Mouse (Mus musculus) naive thymus-derived CD4-positive, alpha-beta T cell, adult 2 months (primary cell): ENCODE results near the gene Cd300ld5.
"Not testable (repeated sequence)": the region's sequence is repeated elsewhere in the genome, so short reads cannot be mapped to it uniquely, and the experiment has no call there.

Source experiments
- DNase-seq: peaks from one replicate; pipeline ENCODE4 v3.0.0-alpha.2; 2011; ENCODE audit warnings: low read depth

Gene Cd300ld5

GRCm38 (mm10) chr11:115037669-115038068, at the start of gene Cd300ld5:
Cd300ld5 (minus strand) TSS chr11:115037769.
- DNase-seq, result not testable (repeated sequence)

GRCm38 (mm10) chr11:115086213-115086612, 48.6 kb upstream of the Cd300ld5 start:
- no peak for DNase-seq

- no peak for DNase-seq
Observed at GRCm38 (mm10) chr11:115085064-115085463, 47.5 kb upstream of the Cd300ld5 start.

- DNase-seq, result no peak
Observed at GRCm38 (mm10) chr11:115084595-115084994, 47.0 kb upstream of the Cd300ld5 start.

- peak; percentile 87 for DNase-seq
Observed at GRCm38 (mm10) chr11:115083376-115084139, 46.0 kb upstream of the Cd300ld5 start.

- no peak for DNase-seq
Observed at GRCm38 (mm10) chr11:115082196-115082595, 44.6 kb upstream of the Cd300ld5 start.

- no peak for DNase-seq
Observed at GRCm38 (mm10) chr11:115081373-115081772, 43.8 kb upstream of the Cd300ld5 start.

- DNase-seq, result peak; percentile 80
Observed at GRCm38 (mm10) chr11:115080886-115081285, 43.3 kb upstream of the Cd300ld5 start.

GRCm38 (mm10) chr11:115078680-115079079, 41.1 kb upstream of the Cd300ld5 start:
- DNase-seq, result no peak

- DNase-seq, result no peak
Observed at GRCm38 (mm10) chr11:115077436-115077835, 39.9 kb upstream of the Cd300ld5 start.

- DNase-seq, result no peak
Observed at GRCm38 (mm10) chr11:115075859-115076258, 38.3 kb upstream of the Cd300ld5 start.

- no peak for DNase-seq
Observed at GRCm38 (mm10) chr11:115075407-115075806, 37.8 kb upstream of the Cd300ld5 start.

GRCm38 (mm10) chr11:115073002-115073401, 35.4 kb upstream of the Cd300ld5 start:
- no peak for DNase-seq

GRCm38 (mm10) chr11:115071631-115072294, 34.2 kb upstream of the Cd300ld5 start:
- no peak for DNase-seq

- DNase-seq, result no peak
Observed at GRCm38 (mm10) chr11:115071015-115071551, 33.5 kb upstream of the Cd300ld5 start.

GRCm38 (mm10) chr11:115066768-115067167, 29.2 kb upstream of the Cd300ld5 start:
- DNase-seq, result no peak

GRCm38 (mm10) chr11:115062077-115062476, 24.5 kb upstream of the Cd300ld5 start, which contains the start of gene Cd300e:
Cd300e (minus strand) TSS chr11:115062177.
- no peak for DNase-seq

- no peak for DNase-seq
Observed at GRCm38 (mm10) chr11:115059797-115060196, 22.2 kb upstream of the Cd300ld5 start.

- DNase-seq, result no peak
Observed at GRCm38 (mm10) chr11:115058701-115059100, 21.1 kb upstream of the Cd300ld5 start.

- no peak for DNase-seq
Observed at GRCm38 (mm10) chr11:115054537-115054936, 17.0 kb upstream of the Cd300ld5 start.

GRCm38 (mm10) chr11:115052991-115053390, 15.4 kb upstream of the Cd300ld5 start:
- DNase-seq, result no peak

GRCm38 (mm10) chr11:115052206-115052605, 14.6 kb upstream of the Cd300ld5 start:
- DNase-seq, result peak; percentile 31

- DNase-seq, result peak; percentile 39
Observed at GRCm38 (mm10) chr11:115049282-115049895, 11.8 kb upstream of the Cd300ld5 start.
